Mouse (Mus musculus): Measurements from ENCODE around the gene Gm21778. TPM values are rescaled to one million over a fixed set of nuclear protein-coding genes. Genes with fewer than 3 reads are reported as not detected.

Gm21778 gene
- not detected in 2 replicates for polyA plus RNA-seq (2012; ENCODE audit: low replicate concordance)

DNA sequence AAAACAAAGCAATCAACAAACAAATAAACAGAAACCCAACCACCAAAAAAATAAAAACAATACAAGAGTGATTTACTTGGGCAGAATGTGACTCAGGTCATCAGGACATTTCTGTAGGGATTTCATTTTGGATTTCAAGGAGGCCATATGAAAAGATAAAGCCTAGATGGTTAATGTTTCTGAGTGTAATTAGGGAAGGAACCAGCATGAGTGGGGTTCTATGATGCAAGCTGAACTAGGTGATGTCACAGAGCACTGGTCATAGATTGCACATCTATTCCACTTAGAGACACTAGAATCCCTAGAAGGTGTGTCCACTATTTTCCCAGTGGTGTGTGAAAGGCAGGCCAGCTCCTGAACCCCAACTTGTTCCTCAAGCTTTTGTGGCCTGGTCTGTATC lies at the start of gene Gm21778:
Gene Gm21778, plus strand, starts transcription at position 301 of the 400 bp plus-strand sequence.

Other genes starting within 250 kb of the Gm21778 start
- not detected in 2 replicates for gene Gm20914, start 216.5 kb upstream of the Gm21778 start, polyA plus RNA-seq (2012; ENCODE audit: low replicate concordance)
- not detected in 2 replicates for gene Gm28171, start 149.1 kb upstream of the Gm21778 start, polyA plus RNA-seq (2012; ENCODE audit: low replicate concordance)

All from leukemia stem cell, adult 10-12 weeks (primary cell).